Mouse (Mus musculus): ENCODE measurements around the gene Ppp6r1.

GRCm38 (mm10) chr7:4611921-4612341, 46.9 kb downstream of the Ppp6r1 start:
- TF ChIP-seq POLR2A (IDR thresholded peaks at IDR 0.05; ENCODE audit: low read depth, low read length), result no peak
- TF ChIP-seq CTCF (IDR thresholded peaks at IDR 0.05; ENCODE audit: borderline replicate concordance, insufficient read depth, low read length), result no peak

Data from embryonic fibroblast, embryonic 13.5 days (primary cell).